Mouse (Mus musculus): ENCODE measurements around the gene Rac2. TPM values are rescaled to one million over a fixed set of nuclear protein-coding genes. Genes with fewer than 3 reads are reported as not detected.

Rac2 gene
- polyA plus RNA-seq, 1 experiment from 2014 or later: 3.2 TPM

DNA sequence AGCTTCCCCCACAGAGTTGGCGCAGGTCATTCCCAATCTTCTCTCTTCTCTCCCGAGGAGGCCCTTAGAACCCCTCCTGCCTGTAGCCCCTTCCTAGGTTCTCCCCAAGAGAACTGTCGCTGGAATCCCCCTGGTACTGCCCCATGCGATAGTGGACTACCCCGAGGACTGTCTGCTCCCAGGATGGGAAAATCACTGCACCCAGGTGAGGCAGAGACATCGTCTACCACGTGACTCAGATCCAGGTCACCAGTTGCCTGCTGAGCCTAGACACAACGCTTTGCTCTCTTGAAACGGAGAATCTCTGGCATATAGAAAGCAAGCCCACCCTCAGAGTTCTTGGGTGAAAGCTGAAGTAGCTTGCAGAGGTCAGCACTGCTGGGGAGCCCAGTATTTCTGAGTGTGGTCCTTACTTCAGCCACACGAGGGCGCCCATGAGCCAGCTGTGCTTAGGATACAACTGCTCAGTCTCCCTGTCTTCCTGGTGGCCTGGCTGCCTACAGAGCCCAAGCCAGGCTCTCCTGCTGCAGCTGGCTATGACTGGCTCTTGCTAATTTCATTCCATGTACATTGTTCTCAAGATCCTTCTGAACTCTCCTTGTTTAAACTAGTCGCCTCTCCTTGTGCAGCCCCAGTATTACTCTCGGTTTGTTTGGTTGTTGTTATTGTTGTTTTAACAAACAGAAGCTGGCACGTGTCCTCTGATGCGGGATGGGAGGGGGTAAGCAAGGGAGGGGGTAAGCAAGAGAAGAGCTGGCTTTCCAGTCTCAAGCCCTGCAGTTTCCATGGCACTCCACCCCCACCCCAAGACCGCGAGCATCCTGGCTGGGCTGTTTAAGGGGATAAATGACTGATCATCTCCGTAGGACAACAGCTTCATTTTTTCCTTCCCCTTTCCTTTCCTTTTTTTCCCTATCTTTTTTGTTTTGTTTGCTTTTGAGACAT is 14.7 kb upstream of the Rac2 start:
- H3K9me3 ChIP-seq: peaks cover 5% of the 10 kb centered on the region; the same call in 1 of the 2 replicates
- 49% methylated on average over 18 of the region's 18 CpGs for WGBS
- no peak overlapping the region for H3K9ac ChIP-seq (replicated peaks)
- 0 out of 2 replicates have a peak, but pooled peaks cover 5% of the 10 kb centered on the region for H3K4me1 ChIP-seq (replicated peaks)
- no peaks in the 10 kb centered on the region for H3K27me3 ChIP-seq
- ATAC-seq: peak; percentile 91
- H3K4me2 ChIP-seq (replicated peaks): no peak overlapping the region
- 0 out of 2 replicates have a peak overlapping the region, but pooled peaks have one; percentile 30 for H3K27ac ChIP-seq
- H3K4me3 ChIP-seq (replicated peaks): no peak overlapping the region
- no peaks in the 10 kb centered on the region for H3K36me3 ChIP-seq

DNA sequence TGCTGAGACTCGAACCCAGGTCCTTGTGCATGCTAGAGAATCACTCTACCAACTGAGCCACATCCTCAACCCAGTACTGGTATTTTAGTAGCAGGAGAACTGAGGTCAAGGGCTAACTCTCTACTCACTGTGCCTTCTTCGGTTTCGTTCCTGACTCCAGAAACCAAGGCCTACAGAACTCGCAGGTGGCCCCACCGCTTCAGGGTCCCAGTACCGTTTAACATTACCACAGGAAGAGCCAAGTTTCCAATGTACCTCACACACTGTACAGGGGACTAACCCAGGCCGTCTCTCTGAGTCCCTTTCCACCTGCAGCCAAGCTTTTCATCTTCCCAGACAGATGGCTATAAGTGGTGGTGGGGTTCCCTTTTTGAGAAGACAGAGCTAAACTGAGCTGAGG is 12.8 kb upstream of the Rac2 start:
- no peak overlapping the region for H3K4me3 ChIP-seq (replicated peaks)
- no peak overlapping the region for H3K4me2 ChIP-seq (replicated peaks)
- no peak overlapping the region for H3K27ac ChIP-seq
- no peak for ATAC-seq
- 93% methylated on average over 7 of the region's 7 CpGs for WGBS
- no peaks in the 10 kb centered on the region for H3K36me3 ChIP-seq
- no peak overlapping the region for H3K9ac ChIP-seq (replicated peaks)
- H3K9me3 ChIP-seq: peaks cover 5% of the 10 kb centered on the region; the same call in 1 of the 2 replicates
- peaks cover 22% of the 10 kb centered on the region for H3K4me1 ChIP-seq (replicated peaks)
- no peaks in the 10 kb centered on the region for H3K27me3 ChIP-seq

DNA sequence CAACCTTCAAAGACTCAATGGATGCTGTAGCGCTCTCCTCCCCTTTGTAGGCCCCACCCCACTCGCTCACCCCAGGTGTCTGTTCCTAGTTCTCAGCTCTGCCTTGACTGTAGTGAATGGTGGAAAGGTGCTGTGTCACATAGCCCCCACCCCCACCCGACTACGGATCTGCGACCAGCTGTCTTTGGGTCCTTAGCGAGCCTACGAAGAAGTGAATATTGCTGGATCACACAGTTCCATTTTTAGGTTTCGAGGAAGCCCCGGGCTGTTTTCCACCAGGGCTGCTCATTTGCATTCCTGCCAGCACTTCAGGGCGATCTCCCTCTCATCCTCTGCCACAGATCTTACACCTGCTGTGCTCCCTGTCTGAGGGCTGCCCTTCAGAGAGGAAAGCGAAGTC is 10.8 kb upstream of the Rac2 start:
- H3K9ac ChIP-seq (replicated peaks): no peak overlapping the region
- WGBS: 25% methylated on average over 11 of the region's 11 CpGs
- H3K4me2 ChIP-seq (replicated peaks): no peak overlapping the region
- H3K4me3 ChIP-seq (replicated peaks): no peak overlapping the region
- peaks cover 34% of the 10 kb centered on the region for H3K4me1 ChIP-seq (replicated peaks)
- no peak for ATAC-seq
- no peaks in the 10 kb centered on the region for H3K27me3 ChIP-seq
- H3K9me3 ChIP-seq: peaks cover 5% of the 10 kb centered on the region; the same call in 1 of the 2 replicates
- no peak overlapping the region for H3K27ac ChIP-seq
- no peaks in the 10 kb centered on the region for H3K36me3 ChIP-seq

DNA sequence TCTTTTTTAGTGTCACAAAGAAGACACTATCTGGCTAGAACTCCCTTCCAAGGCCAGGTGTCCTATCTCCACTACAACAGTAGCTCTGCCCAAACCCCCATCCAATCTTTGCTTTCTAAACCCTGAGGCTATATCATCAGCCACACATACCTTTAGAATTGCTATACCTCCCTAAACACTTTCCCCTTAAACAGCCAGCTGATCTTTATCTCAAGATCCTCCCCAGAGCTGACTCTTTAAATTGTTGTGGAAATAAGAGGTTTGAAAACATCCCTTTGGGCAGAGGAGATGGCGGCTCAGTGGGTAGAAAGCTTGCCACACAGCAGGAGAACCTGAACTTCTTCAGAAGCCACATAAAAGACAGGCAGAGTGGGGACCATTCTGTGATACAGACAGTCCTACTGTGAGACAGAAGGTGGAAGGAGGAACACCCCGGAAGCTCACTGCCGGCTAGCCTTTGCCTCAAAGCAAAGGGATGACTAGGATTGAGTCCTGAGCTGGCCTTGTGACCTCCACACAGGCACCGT is 3.8 kb upstream of the Rac2 start:
- no peak for ATAC-seq

DNA sequence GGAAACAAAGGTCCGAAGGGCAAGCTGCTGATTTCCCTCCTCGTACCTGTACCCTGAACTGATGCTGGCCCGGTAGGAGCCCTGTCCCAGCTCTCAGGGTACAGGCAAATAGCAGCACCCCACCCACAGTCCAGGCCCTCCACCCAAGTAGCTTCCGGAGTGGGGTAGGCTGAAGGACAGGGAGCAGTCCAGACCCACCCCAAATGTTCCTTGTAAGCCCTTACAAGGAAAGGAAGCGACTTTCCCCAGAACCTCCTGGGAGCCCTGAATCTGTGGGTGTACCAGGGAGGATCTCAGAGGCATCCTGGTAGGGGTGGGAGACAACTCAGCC is 348 bp downstream of the Rac2 start:
- H3K4me2 ChIP-seq (replicated peaks): no peak overlapping the region
- WGBS: 88% methylated on average over 5 of the region's 5 CpGs
- no peak for ATAC-seq
- no peaks in the 10 kb centered on the region for H3K27me3 ChIP-seq
- H3K9me3 ChIP-seq: no peaks in the 10 kb centered on the region
- no peak overlapping the region for H3K9ac ChIP-seq (replicated peaks)
- H3K4me1 ChIP-seq (replicated peaks): no peaks in the 10 kb centered on the region
- H3K4me3 ChIP-seq (replicated peaks): no peak overlapping the region
- no peak overlapping the region for H3K27ac ChIP-seq
- H3K36me3 ChIP-seq: no peaks in the 10 kb centered on the region

More for the DNA sequence above, 3.8 kb upstream of the Rac2 start:
- H3K4me3 ChIP-seq (replicated peaks): no peak overlapping the region
- no peak overlapping the region for H3K27ac ChIP-seq
- no peaks in the 10 kb centered on the region for H3K27me3 ChIP-seq
- 61% methylated on average over 4 of the region's 4 CpGs for WGBS
- peaks cover 21% of the 10 kb centered on the region for H3K4me1 ChIP-seq (replicated peaks)
- H3K36me3 ChIP-seq: no peaks in the 10 kb centered on the region
- no peaks in the 10 kb centered on the region for H3K9me3 ChIP-seq
- H3K4me2 ChIP-seq (replicated peaks): no peak overlapping the region
- H3K9ac ChIP-seq (replicated peaks): no peak overlapping the region

DNA sequence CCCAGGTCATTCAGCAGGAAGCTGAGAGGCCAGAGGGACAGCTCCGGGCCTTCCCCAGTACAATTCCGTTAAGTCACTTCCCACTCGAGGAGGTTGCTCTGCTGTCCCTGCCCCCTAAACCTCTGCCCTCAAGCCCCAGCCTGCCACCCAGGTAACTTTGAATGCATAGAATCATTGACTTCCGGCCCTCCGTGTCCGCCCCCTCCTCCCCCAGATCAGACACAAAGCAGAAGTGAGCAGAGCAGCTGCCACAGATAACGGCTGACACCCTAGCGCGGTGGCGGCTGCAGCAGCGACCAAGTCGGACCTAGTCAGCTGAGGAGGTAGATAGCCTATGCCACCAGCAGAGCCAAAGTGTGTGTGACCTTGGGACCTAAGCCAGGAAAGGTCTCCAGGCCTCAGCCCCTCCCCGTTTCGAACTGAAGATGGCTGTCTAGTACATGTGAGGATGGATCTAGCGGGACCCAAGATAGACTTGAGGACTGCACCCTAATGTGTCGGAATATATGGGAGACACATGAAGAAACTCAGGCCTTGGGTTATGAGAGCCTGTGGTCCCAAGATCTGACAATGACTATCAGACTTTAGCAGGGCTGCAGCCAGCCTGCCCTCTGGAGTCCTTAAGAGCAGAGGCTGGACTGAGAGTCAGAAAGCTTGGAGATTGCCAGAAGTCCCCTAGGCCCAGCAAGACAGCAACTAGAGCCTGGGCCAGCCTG is 871 bp downstream of the Rac2 start:
- Histone ChIP-seq H3K9ac (replicated peaks) (no peak overlapping the region), H3K27ac (no peak overlapping the region), H3K9me3 (no peaks in the 10 kb centered on the region), H3K36me3 (no peaks in the 10 kb centered on the region), H3K4me3 (replicated peaks) (no peak overlapping the region), H3K27me3 (no peaks in the 10 kb centered on the region), H3K4me2 (replicated peaks) (no peak overlapping the region), H3K4me1 (replicated peaks) (no peaks in the 10 kb centered on the region)
- whole genome bisulfite sequencing: 71% methylated on average over 16 of the region's 16 CpGs
- ATAC-seq: no peak

DNA sequence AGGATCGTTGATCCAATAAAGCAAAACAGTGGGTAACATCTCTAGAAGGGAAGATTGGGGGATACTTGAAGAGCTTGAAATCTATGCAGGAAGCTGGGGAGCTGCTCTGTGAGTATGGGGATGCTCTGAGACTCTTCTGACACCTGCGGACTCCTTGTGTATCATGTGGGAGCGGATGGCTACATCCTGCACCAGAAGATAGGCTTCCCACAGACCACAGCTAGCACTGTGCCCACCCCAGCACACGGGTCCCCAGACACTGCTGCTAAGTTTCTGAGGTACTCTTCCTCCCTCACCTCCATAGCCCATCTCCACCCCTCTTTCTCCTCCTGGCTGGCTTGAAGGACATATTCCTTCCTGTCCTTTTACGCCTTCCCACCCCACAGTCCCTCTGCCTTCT is 2.4 kb downstream of the Rac2 start:
- Histone ChIP-seq H3K27me3 (no peaks in the 10 kb centered on the region), H3K9ac (replicated peaks) (no peak overlapping the region), H3K36me3 (no peaks in the 10 kb centered on the region), H3K4me2 (replicated peaks) (no peak overlapping the region), H3K4me3 (replicated peaks) (no peak overlapping the region), H3K9me3 (no peaks in the 10 kb centered on the region), H3K27ac (no peak overlapping the region), H3K4me1 (replicated peaks) (no peaks in the 10 kb centered on the region)
- 87% methylated on average over 5 of the region's 5 CpGs for WGBS
- no peak for ATAC-seq

DNA sequence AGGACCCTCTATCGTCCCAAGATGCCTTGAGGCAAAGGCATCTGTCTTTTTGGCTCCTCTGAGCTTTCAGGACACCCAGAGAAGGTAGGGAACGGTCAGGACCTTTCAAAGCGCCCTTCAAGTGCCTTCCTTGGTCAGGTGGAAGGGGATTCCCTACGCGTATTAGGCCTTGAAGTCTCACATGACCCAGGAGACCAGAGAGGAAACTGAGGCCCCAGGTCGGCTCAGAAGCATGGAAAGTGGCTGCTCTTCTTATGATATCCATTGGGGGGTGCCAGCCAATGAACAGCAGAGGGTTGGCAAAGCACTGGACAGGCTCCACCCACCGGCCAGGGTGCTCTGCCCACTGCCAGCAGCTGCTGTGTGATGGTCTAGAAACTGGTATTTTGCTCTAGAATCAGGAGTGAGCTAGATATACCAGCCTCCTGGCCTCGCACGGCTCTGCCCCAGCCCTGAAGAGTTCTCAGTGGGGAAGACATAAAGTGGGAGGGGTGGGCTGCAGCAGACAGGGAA is 4.9 kb downstream of the Rac2 start:
- Histone ChIP-seq H3K27me3 (no peaks in the 10 kb centered on the region), H3K4me2 (replicated peaks) (no peak overlapping the region), H3K36me3 (no peaks in the 10 kb centered on the region), H3K9ac (replicated peaks) (no peak overlapping the region), H3K4me3 (replicated peaks) (no peak overlapping the region), H3K27ac (no peak overlapping the region), H3K9me3 (no peaks in the 10 kb centered on the region), H3K4me1 (replicated peaks) (no peaks in the 10 kb centered on the region)
- WGBS: 80% methylated on average over 9 of the region's 9 CpGs
- no peak for ATAC-seq

DNA sequence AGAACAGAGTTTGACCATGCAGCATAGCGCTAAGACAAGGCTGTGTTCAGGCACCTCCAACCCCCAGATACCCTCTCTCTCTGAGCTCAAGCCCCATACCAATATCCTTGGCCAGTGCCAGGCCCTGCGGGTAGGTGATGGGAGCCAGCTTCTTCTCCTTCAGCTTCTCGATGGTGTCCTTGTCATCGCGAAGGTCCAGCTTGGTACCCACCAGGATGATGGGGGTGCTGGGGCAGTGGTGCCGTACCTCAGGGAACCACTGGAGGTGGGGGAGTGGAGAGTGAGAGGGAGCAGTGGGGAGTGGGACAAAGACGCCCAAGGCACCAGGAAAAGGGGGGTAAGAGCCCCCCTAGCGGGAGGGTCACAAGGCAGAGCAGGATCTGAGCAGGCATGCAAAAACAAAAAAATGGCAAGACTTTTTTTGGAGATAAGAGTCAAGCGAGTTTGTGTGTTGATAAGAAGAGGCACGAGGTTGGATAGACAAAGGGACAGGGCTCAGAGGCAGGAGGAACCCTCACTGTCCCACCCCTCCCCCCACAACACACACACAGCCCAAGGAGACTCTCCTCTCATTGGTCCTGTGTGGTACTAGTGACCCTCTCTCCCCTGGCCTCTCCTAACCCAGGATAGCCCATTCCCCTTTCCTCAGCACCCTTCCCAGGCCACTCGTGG is 7.7 kb downstream of the Rac2 start:
- WGBS: 69% methylated on average over 11 of the region's 11 CpGs
- H3K4me1 ChIP-seq (replicated peaks): no peaks in the 10 kb centered on the region
- no peaks in the 10 kb centered on the region for H3K36me3 ChIP-seq
- H3K9ac ChIP-seq (replicated peaks): no peak overlapping the region
- no peak for ATAC-seq
- H3K4me2 ChIP-seq (replicated peaks): no peak overlapping the region
- no peak overlapping the region for H3K27ac ChIP-seq
- H3K9me3 ChIP-seq: no peaks in the 10 kb centered on the region
- H3K27me3 ChIP-seq: no peaks in the 10 kb centered on the region
- no peak overlapping the region for H3K4me3 ChIP-seq (replicated peaks)

DNA sequence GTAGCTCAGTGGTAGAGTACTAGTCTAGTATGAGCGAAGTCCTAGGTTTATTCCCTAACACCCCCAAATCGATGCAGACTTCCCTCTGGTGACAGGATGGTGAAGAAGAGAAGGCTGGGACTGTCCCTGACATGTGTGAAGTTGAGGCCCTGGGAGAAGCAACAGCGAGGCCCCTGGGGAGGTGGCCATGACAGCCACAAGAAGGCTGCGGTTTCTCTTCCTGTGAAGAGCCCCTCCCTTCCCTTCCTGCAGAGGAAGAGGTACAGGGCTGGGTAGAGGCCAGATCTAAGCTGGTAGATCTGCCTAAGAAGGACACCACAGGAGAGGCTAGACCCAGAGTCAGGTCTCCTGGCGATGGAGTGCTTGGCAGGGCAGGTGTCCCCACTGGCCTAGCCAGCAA is 8.6 kb downstream of the Rac2 start:
- 86% methylated on average over 5 of the region's 5 CpGs for WGBS
- Histone ChIP-seq H3K9me3 (no peaks in the 10 kb centered on the region), H3K4me2 (replicated peaks) (no peak overlapping the region), H3K4me1 (replicated peaks) (no peaks in the 10 kb centered on the region), H3K4me3 (replicated peaks) (no peak overlapping the region), H3K27ac (no peak overlapping the region), H3K27me3 (no peaks in the 10 kb centered on the region), H3K9ac (replicated peaks) (no peak overlapping the region), H3K36me3 (no peaks in the 10 kb centered on the region)
- ATAC-seq: no peak

DNA sequence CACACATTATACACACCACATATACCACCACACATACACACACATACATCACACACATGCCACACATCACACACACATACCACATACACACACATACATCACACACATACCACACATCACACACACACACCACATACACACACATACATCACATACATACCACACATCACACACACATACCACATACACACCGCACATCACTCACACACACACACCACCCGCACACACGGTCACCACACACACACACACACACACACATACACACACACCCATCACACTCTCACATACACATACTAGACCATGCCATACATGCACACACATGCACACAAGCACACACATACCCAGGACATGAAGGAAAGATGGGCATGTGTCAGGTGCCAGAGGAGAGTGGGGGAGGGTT is 9.2 kb downstream of the Rac2 start:
- Histone ChIP-seq H3K9me3 (no peaks in the 10 kb centered on the region), H3K36me3 (no peaks in the 10 kb centered on the region), H3K27me3 (no peaks in the 10 kb centered on the region), H3K9ac (replicated peaks) (no peak overlapping the region), H3K27ac (no peak overlapping the region), H3K4me3 (replicated peaks) (no peak overlapping the region), H3K4me1 (replicated peaks) (no peaks in the 10 kb centered on the region), H3K4me2 (replicated peaks) (no peak overlapping the region)
- 96% methylated on average over 3 of the region's 3 CpGs for WGBS
- no peak for ATAC-seq

Data from midbrain, embryonic 13.5 days (tissue).